Mouse (Mus musculus) bone marrow, adult 2 months (tissue): ENCODE results near the gene Elf5.

Experiments
- CTCF ChIP-seq: fragments of 200-500 bp; IDR thresholded peaks from 2 replicates; pipeline ENCODE4 v1.5.1; 2011; ENCODE audit warnings: low read length, control low read depth; ENCODE audit not compliant: control insufficient read depth, insufficient read depth
- POLR2A ChIP-seq: fragments of 200-500 bp; IDR thresholded peaks from 2 replicates; pipeline ENCODE4 v1.6.1; 2011; ENCODE audit warnings: low read depth, mild to moderate bottlenecking, control low read depth, low read length, borderline replicate concordance; ENCODE audit not compliant: control insufficient read depth

- TF ChIP-seq CTCF, result no peak
- no peak for TF ChIP-seq POLR2A
Observed at GRCm38 (mm10) chr2:103448947-103449560, 37.6 kb downstream of the Elf5 start.
